Mouse (Mus musculus) gastrocnemius, postnatal 4 days (tissue): ENCODE results near the gene Pabpc4. TPM values are rescaled to one million over a fixed set of nuclear protein-coding genes. Genes with fewer than 3 reads are reported as not detected.
"Not testable (repeated sequence)": the region's sequence is repeated elsewhere in the genome, so short reads cannot be mapped to it uniquely, and the experiment has no call there.

ENCODE experiments used
- DNase-seq, 2 experiments: peaks; one replicate each; pipeline ENCODE4 v3.0.0; 2021 to 2022; ENCODE audit warnings: low spot score in 2 of 2, mixed read lengths in 2 of 2
- total RNA-seq, 2 experiments: library from RNA; stranded (reverse); gene quantifications; 2 replicates each; pipeline ENCODE4 v1.2.3; 2021

Pabpc4 gene
- total RNA-seq, 2 experiments from 2014 or later: 209 to 262 TPM

GRCm38 (mm10) chr4:123246651-123247050 is 15.5 kb upstream of the Pabpc4 start:
- DNase-seq: no peak

GRCm38 (mm10) chr4:123247147-123247880 is 14.8 kb upstream of the Pabpc4 start:
- no peak for DNase-seq

- peak; percentile 36 to 75 for DNase-seq
Measured at GRCm38 (mm10) chr4:123248971-123249567, 13.1 kb upstream of the Pabpc4 start.

GRCm38 (mm10) chr4:123252214-123252613 is 9.9 kb upstream of the Pabpc4 start:
- DNase-seq: no peak

GRCm38 (mm10) chr4:123254617-123255016 is 7.5 kb upstream of the Pabpc4 start:
- DNase-seq: no peak

- no peak for DNase-seq
Measured at GRCm38 (mm10) chr4:123260071-123260746, 1.9 kb upstream of the Pabpc4 start.

- DNase-seq: no peak
Measured at GRCm38 (mm10) chr4:123271063-123271462, 8.9 kb downstream of the Pabpc4 start.

GRCm38 (mm10) chr4:123280117-123280516 is 18.0 kb downstream of the Pabpc4 start:
- no peak for DNase-seq

- DNase-seq: peak; percentile 87 to 90
Measured at GRCm38 (mm10) chr4:123282500-123282899, 20.3 kb downstream of the Pabpc4 start.

- DNase-seq: not testable (repeated sequence)
Measured at GRCm38 (mm10) chr4:123282915-123283674, 20.9 kb downstream of the Pabpc4 start.

GRCm38 (mm10) chr4:123283675-123284064 is 21.5 kb downstream of the Pabpc4 start:
- not testable (repeated sequence) for DNase-seq

GRCm38 (mm10) chr4:123284731-123285624 is 22.8 kb downstream of the Pabpc4 start:
- no peak for DNase-seq

- DNase-seq: no peak
Measured at GRCm38 (mm10) chr4:123286790-123287189, 24.6 kb downstream of the Pabpc4 start.

- DNase-seq: no peak
Measured at GRCm38 (mm10) chr4:123289038-123289437, 26.9 kb downstream of the Pabpc4 start.

GRCm38 (mm10) chr4:123292390-123292789 is 30.2 kb downstream of the Pabpc4 start:
- DNase-seq: no peak

GRCm38 (mm10) chr4:123292989-123293388 is 30.8 kb downstream of the Pabpc4 start:
- no peak for DNase-seq

- no peak for DNase-seq
Measured at GRCm38 (mm10) chr4:123293661-123294443, 31.7 kb downstream of the Pabpc4 start.

- DNase-seq: not testable (repeated sequence)
Measured at GRCm38 (mm10) chr4:123295026-123295425, 32.9 kb downstream of the Pabpc4 start.

- no peak for DNase-seq
Measured at GRCm38 (mm10) chr4:123295516-123296147, 33.5 kb downstream of the Pabpc4 start.
